In genomic region chr10:58370143-58370542, GRCm38 (mm10) we compare ENCODE assay signal across 9 mouse cellular contexts. TPM values are rescaled to one million over a fixed set of nuclear protein-coding genes. Genes with fewer than 3 reads are reported as not detected.
DNase-seq lines count a peak whose midpoint lies in the region; ATAC-seq and TF ChIP-seq lines count a peak whose summit lies in the region.
"Had no signal": no experiment of that assay in that cellular context is flagged by ENCODE, and none has a peak within 500 bp of the region (broad histone marks: within the 10 kb centered on the region; RNA-seq: fewer than 3 reads in every experiment).

No protein-coding gene starts in this region.

- no peak for ATAC-seq in intestine, embryonic 16.5 days
- ATAC-seq in stomach, postnatal 0 days (ENCODE audit: low FRiP score, low TSS enrichment): no peak

- no peak overlapping the region for H3K4me2 ChIP-seq in intestine, embryonic 16.5 days (ENCODE audit: low read depth, low read length)
- no peak overlapping the region for H3K4me2 ChIP-seq in stomach, postnatal 0 days (replicated peaks; ENCODE audit: low read depth)
- H3K4me2 ChIP-seq: neural tube, embryonic 13.5 days had no signal

- no peaks in the 10 kb centered on the region for H3K27me3 ChIP-seq in thymus, adult 2 months (ENCODE audit: control insufficient read depth, insufficient read depth, low read length)
- no peaks in the 10 kb centered on the region for H3K27me3 ChIP-seq in intestine, embryonic 16.5 days (replicated peaks; ENCODE audit: control insufficient read depth, insufficient read depth, low read length)
- H3K27me3 ChIP-seq in stomach, postnatal 0 days (ENCODE audit: control insufficient read depth, insufficient read depth, low read length): no peaks in the 10 kb centered on the region
- H3K27me3 ChIP-seq: neural tube, embryonic 13.5 days had no signal

- H3K4me1 ChIP-seq in thymus, adult 2 months (replicated peaks; ENCODE audit: control insufficient read depth, insufficient read depth, low read length): peaks cover 10% of the 10 kb centered on the region
- H3K4me1 ChIP-seq in intestine, embryonic 16.5 days (ENCODE audit: control insufficient read depth, insufficient read depth, low read length): peaks cover 16% of the 10 kb centered on the region
- H3K4me1 ChIP-seq in stomach, postnatal 0 days (replicated peaks; ENCODE audit: control insufficient read depth, insufficient read depth): peaks cover 5% of the 10 kb centered on the region; the same call in 1 of the 2 replicates

- no peaks in the 10 kb centered on the region for H3K9me3 ChIP-seq in intestine, embryonic 16.5 days (ENCODE audit: control insufficient read depth, low read length)
- H3K9me3 ChIP-seq in stomach, postnatal 0 days (ENCODE audit: control insufficient read depth, low read length): no peaks in the 10 kb centered on the region
- H3K9me3 ChIP-seq: neural tube, embryonic 13.5 days had no signal

- TF ChIP-seq EP300 in stomach, postnatal 0 days (optimal IDR thresholded peaks at IDR 0.05): no peak

- H3K4me3 ChIP-seq in thymus, adult 2 months (ENCODE audit: control insufficient read depth, insufficient read depth, low read length): no peak overlapping the region
- no peak overlapping the region for H3K4me3 ChIP-seq in intestine, embryonic 16.5 days (ENCODE audit: low read length)
- H3K4me3 ChIP-seq in stomach, postnatal 0 days (ENCODE audit: low read depth, low read length): no peak overlapping the region
- H3K4me3 ChIP-seq: neural tube, embryonic 13.5 days had no signal

- TF ChIP-seq CTCF in thymus, adult 2 months (IDR thresholded peaks at IDR 0.05; ENCODE audit: borderline replicate concordance, control insufficient read depth, extremely low read depth, insufficient read depth, low read length, poor library complexity): no peak
- TF ChIP-seq CTCF in stomach, postnatal 0 days (IDR thresholded peaks at IDR 0.05; ENCODE audit: low read depth): no peak

- intact Hi-C loops in heart, postnatal 36 days (cut with DNase I): loop anchor here (5.0 to 10.0 kb wide), 2 partner anchors 37 to 115 kb away; partner anchors contain the start of gene Gcc2
- intact Hi-C loops in left cerebral cortex, postnatal 36 days (cut with DNase I): no loop called here

- no peaks in the 10 kb centered on the region for H3K36me3 ChIP-seq in thymus, adult 2 months (ENCODE audit: control insufficient read depth, insufficient read depth, low read length)
- no peaks in the 10 kb centered on the region for H3K36me3 ChIP-seq in intestine, embryonic 16.5 days (ENCODE audit: control insufficient read depth, insufficient read depth, low read length)
- no peaks in the 10 kb centered on the region for H3K36me3 ChIP-seq in stomach, postnatal 0 days (ENCODE audit: control insufficient read depth, insufficient read depth, low read length)
- H3K36me3 ChIP-seq: neural tube, embryonic 13.5 days had no signal

- DNase-seq in heart, adult 11 months: peak; percentile 87
- no peak for DNase-seq in heart, postnatal 36 days
- DNase-seq in thymus, adult 2 months: no peak
- DNase-seq in thymus, postnatal 36 days: no peak
- DNase-seq in stomach, postnatal 0 days (ENCODE audit: low spot score): no peak
- no peak for DNase-seq in adrenal gland, adult 18-20 months (ENCODE audit: low spot score in 2 of 2)
- DNase-seq in left cerebral cortex, postnatal 36 days (ENCODE audit: low spot score in 2 of 2): no peak

- no peak for TF ChIP-seq POLR2A in thymus, adult 2 months (IDR thresholded peaks at IDR 0.05; ENCODE audit: control insufficient read depth, extremely low read depth, insufficient read depth, low read length, poor library complexity)

- peak overlapping the region; percentile 96 for H3K27ac ChIP-seq in thymus, adult 2 months (ENCODE audit: control insufficient read depth, insufficient read depth, low read length)
- peak overlapping the region; percentile 26; the same call in 1 of the 2 replicates for H3K27ac ChIP-seq in intestine, embryonic 16.5 days (ENCODE audit: low read length)
- peak overlapping the region; percentile 85 for H3K27ac ChIP-seq in stomach, postnatal 0 days (replicated peaks)
- H3K27ac ChIP-seq: neural tube, embryonic 13.5 days had no signal

- no peak overlapping the region for H3K9ac ChIP-seq in intestine, embryonic 16.5 days (ENCODE audit: low read depth, low read length)
- no peak overlapping the region for H3K9ac ChIP-seq in stomach, postnatal 0 days (ENCODE audit: low read length)
- H3K9ac ChIP-seq: neural tube, embryonic 13.5 days had no signal

RNA-seq across cellular contexts. Expression of gene Lims1, which starts 46.9 kb away (rescaled TPM):
- total RNA-seq in heart, postnatal 36 days (2021): 100 to 1,000 TPM; 159 to 186 TPM
- 30.1 and 38.8 TPM in 2 replicates for polyA plus RNA-seq in thymus, adult 2 months (2012; rRNA removed)
- 120 and 124 TPM in 2 replicates for polyA plus RNA-seq in intestine, embryonic 16.5 days (2015; fragmentation: Nextera tagmentation; extraction: Ambion mirVana)
- 101 and 111 TPM in 2 replicates for polyA plus RNA-seq in stomach, postnatal 0 days (2015; fragmentation: Nextera tagmentation; extraction: Ambion mirVana)
- total RNA-seq in adrenal gland, adult 18-20 months (2021): 10 to 100 TPM; 35.4 to 46.2 TPM
- 10 to 100 TPM; 21.2 to 23.2 TPM for total RNA-seq in left cerebral cortex, postnatal 36 days (2021)

Comparison
In these comparisons a context has a peak if more than half of its experiments do, and no peak if none do; other contexts are left out.
1. H3K27ac ChIP-seq: peak in every context shown above with its lines; median percentile 96 in thymus, adult 2 months; 85 in stomach, postnatal 0 days; 26 in intestine, embryonic 16.5 days.